Mouse (Mus musculus) ES-Bruce4 (cell line): Measurements from ENCODE around the gene Chfr. TPM values are rescaled to one million over a fixed set of nuclear protein-coding genes. Genes with fewer than 3 reads are reported as not detected.

Source experiments
- H3K27ac ChIP-seq: 2 replicates; pipeline ENCODE4 v1.5.1; 2012; ENCODE audit warnings: low read length, inconsistent platforms; ENCODE audit not compliant: insufficient read depth
- H3K27me3 ChIP-seq: 2 replicates; pipeline ENCODE4 v1.6.1; 2012; ENCODE audit warnings: mild to moderate bottlenecking, low read length, inconsistent platforms; ENCODE audit not compliant: control insufficient read depth, poor library complexity, insufficient read depth, severe bottlenecking
- H3K36me3 ChIP-seq: 2 replicates; pipeline ENCODE4 v1.6.1; 2012; ENCODE audit warnings: inconsistent platforms, mild to moderate bottlenecking, low read length, moderate library complexity; ENCODE audit not compliant: control insufficient read depth, poor library complexity, insufficient read depth, severe bottlenecking
- H3K4me1 ChIP-seq: one replicate; pipeline ENCODE4 v1.8.1; 2011; ENCODE audit warnings: low read length; ENCODE audit not compliant: control insufficient read depth, insufficient read depth
- H3K4me3 ChIP-seq: 2 replicates; pipeline ENCODE4 v1.5.1; 2011; ENCODE audit warnings: low read depth, mild to moderate bottlenecking, low read length
- H3K9ac ChIP-seq: 2 replicates; pipeline ENCODE4 v1.6.1; 2012; ENCODE audit warnings: low read depth, mild to moderate bottlenecking, inconsistent platforms; ENCODE audit not compliant: poor library complexity, severe bottlenecking
- H3K9me3 ChIP-seq: replicated peaks from 2 replicates; pipeline ENCODE4 v1.6.1; 2012; ENCODE audit warnings: mild to moderate bottlenecking, low read length, inconsistent platforms; ENCODE audit not compliant: control insufficient read depth, poor library complexity, insufficient read depth, severe bottlenecking
- CTCF ChIP-seq: IDR thresholded peaks from one replicate; pipeline ENCODE4 v1.8.1; 2011; ENCODE audit warnings: low read depth, low read length
- EP300 ChIP-seq: IDR thresholded peaks from 2 replicates; pipeline ENCODE4 v1.6.1; 2011; ENCODE audit warnings: low read depth, low read length; ENCODE audit not compliant: insufficient read depth
- POLR2A ChIP-seq: IDR thresholded peaks from one replicate; pipeline ENCODE4 v1.8.1; 2011; ENCODE audit warnings: low read length; ENCODE audit not compliant: insufficient read depth
- polyA plus RNA-seq: library from polyadenylated mRNA; stranded (reverse); fragments of >200 nt; gene quantifications from 2 replicates; pipeline ENCODE4 v1.2.4, GENCODE M21; 2011; ENCODE audit warnings: low read depth; ENCODE audit not compliant: missing spikeins, insufficient read depth, insufficient read length

Chfr gene
- polyA plus RNA-seq, 1 experiment, result 62.5 TPM

DNA sequence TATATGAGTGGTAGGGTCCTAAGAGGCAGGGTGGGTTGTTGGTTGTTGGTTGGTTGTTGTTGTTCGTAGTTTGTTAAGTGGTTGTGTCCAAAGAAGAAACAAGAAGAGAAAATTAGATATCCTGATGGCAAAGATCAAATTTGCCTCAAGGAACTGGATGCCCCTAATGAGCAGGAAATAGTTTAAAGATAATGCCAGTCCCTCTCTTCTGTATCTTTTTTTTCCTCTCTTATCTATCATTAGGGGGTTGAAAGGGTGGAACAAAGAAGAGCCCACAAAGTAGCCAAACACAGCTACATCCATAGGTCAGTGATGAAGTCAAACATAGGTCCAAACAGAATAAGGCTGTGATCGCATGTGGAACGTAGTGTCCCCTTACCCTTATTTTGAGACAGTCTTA lies 3.7 kb downstream of the Chfr start:
- TF ChIP-seq EP300 (no peak), POLR2A (no peak), CTCF (no peak)
- peaks cover under 1% of the 10 kb centered on the region; the same call in 1 of the 2 replicates for H3K9me3 ChIP-seq
- no peaks in the 10 kb centered on the region for H3K4me1 ChIP-seq
- no peaks in the 10 kb centered on the region for H3K27me3 ChIP-seq
- no peak overlapping the region for H3K27ac ChIP-seq
- peaks cover 7% of the 10 kb centered on the region for H3K36me3 ChIP-seq
- H3K4me3 ChIP-seq, result no peak overlapping the region
- H3K9ac ChIP-seq, result no peak overlapping the region

DNA sequence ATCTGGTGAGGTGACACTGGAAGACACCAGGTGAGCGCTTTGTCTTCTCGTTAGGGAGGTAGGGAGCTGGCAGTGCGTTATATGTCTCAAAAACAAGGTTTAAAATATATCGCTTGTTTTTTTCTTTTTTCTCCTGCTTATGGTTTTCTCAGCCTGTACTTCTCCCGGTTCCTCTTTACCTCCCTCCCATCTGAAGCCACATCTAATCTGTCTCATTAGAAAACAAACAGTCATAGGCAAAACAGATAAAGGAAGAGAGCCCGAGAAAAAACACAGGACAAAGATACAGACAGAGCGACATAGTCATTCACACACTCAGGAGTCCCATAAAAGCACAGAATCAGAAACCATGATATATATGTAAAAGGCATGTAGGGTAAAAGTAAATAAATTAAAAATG lies 4.8 kb downstream of the Chfr start:
- Histone ChIP-seq H3K4me1 (no peaks in the 10 kb centered on the region), H3K4me3 (no peak overlapping the region), H3K27ac (no peak overlapping the region), H3K9me3 (no peaks in the 10 kb centered on the region), H3K9ac (no peak overlapping the region), H3K27me3 (no peaks in the 10 kb centered on the region), H3K36me3 (peaks cover 16% of the 10 kb centered on the region)
- TF ChIP-seq CTCF (no peak), POLR2A (no peak), EP300 (no peak)

DNA sequence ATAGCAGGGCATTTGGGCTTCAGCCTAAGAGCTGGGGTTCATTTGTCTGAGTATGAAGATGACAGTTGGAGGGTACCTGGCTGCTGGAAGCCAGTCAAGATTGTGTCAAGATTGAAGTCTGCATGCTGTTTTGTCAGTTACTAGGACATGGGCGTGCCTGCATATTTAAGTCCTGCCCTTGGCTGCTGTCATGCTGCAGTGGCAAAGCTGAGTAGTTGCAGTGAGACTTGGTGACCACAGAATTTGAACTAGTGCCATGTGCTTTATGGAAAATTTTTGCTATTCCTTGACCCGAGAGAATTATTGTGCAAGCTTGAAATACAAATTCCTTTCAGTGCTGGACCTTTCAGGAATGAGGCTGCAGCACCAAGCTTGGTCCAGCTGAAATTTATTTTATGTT lies 6.7 kb downstream of the Chfr start:
- no peak overlapping the region for H3K9ac ChIP-seq
- no peak overlapping the region for H3K27ac ChIP-seq
- TF ChIP-seq CTCF, result no peak
- no peak for TF ChIP-seq POLR2A
- TF ChIP-seq EP300, result no peak
- no peaks in the 10 kb centered on the region for H3K9me3 ChIP-seq
- H3K36me3 ChIP-seq, result peaks cover 23% of the 10 kb centered on the region
- no peaks in the 10 kb centered on the region for H3K4me1 ChIP-seq
- H3K27me3 ChIP-seq, result no peaks in the 10 kb centered on the region
- H3K4me3 ChIP-seq, result no peak overlapping the region

- TF ChIP-seq POLR2A, result no peak
- TF ChIP-seq CTCF, result no peak
- no peak for TF ChIP-seq EP300
- Histone ChIP-seq H3K36me3 (peaks cover 26% of the 10 kb centered on the region), H3K27ac (no peak overlapping the region), H3K4me3 (no peak overlapping the region), H3K4me1 (no peaks in the 10 kb centered on the region), H3K9ac (no peak overlapping the region), H3K9me3 (no peaks in the 10 kb centered on the region), H3K27me3 (no peaks in the 10 kb centered on the region)
Observed at GRCm38 (mm10) chr5:110143007-110143406, 7.4 kb downstream of the Chfr start.

DNA sequence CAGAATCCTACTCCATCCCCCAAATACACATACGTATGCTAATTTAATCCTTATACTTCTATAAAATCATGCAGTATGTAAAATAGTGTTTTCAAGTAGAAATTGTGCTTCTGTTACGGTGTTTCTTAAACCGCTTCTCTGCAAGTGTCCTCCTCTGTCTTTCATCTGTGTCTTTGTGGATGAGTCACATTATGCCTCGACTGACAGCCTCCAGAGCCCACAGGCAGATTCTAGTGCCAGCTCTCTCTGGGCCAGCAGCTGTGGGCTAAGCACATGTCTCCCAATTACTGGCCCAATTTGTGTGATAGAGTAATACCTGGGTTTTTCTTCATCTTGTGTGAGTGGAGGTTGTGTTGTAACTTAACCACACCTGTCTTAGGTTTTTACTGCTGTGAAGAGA lies 33.7 kb downstream of the Chfr start:
- H3K27me3 ChIP-seq, result no peaks in the 10 kb centered on the region
- no peaks in the 10 kb centered on the region for H3K4me1 ChIP-seq
- H3K9ac ChIP-seq, result no peak overlapping the region
- H3K9me3 ChIP-seq, result no peaks in the 10 kb centered on the region
- no peak overlapping the region for H3K27ac ChIP-seq
- no peak overlapping the region for H3K4me3 ChIP-seq
- no peak for TF ChIP-seq EP300
- no peak for TF ChIP-seq POLR2A
- TF ChIP-seq CTCF, result no peak
- H3K36me3 ChIP-seq, result peaks cover 8% of the 10 kb centered on the region; the same call in 1 of the 2 replicates

- H3K27me3 ChIP-seq, result no peaks in the 10 kb centered on the region
- no peak within 1 kb of the TSS for H3K27ac ChIP-seq
- TF ChIP-seq POLR2A, result no peak
- 0 out of 2 replicates have a peak, but pooled peaks have one; percentile 33 for TF ChIP-seq EP300
- peak within 1 kb of the TSS; percentile 80 for H3K4me3 ChIP-seq
- peak within 1 kb of the TSS; percentile 42 for H3K9ac ChIP-seq
- H3K4me1 ChIP-seq, result no peaks in the 10 kb centered on the region
- H3K36me3 ChIP-seq, result no peaks in the 10 kb centered on the region
- no peaks in the 10 kb centered on the region for H3K9me3 ChIP-seq
Observed at GRCm38 (mm10) chr5:110176362-110177020, 40.8 kb downstream of the Chfr start, which contains the start of gene Golga3. TSS of gene Golga3 (plus strand) at chr5:110176701.
